Mouse (Mus musculus) liver, embryonic 18 days (tissue): ENCODE results near the gene Sh3pxd2a. TPM values are rescaled to one million over a fixed set of nuclear protein-coding genes. Genes with fewer than 3 reads are reported as not detected.

Experiments used
- polyA plus RNA-seq: library from polyadenylated mRNA; depleted of rRNA; stranded (reverse); fragments of >200 nt; gene quantifications from 2 replicates; pipeline ENCODE4 v1.2.3, GENCODE M21; 2012; rRNA removed

Sh3pxd2a gene
- 1.9 and 2.6 TPM in 2 replicates for polyA plus RNA-seq

GRCm38 (mm10) chr19:47464304-47465241 lies at the start of gene Sh3pxd2a:
Sh3pxd2a (minus strand) TSS chr19:47464401.

Other genes with a start within 250 kb of the Sh3pxd2a start
- 4.4 and 5.2 TPM in 2 replicates for gene Stn1, start 73.1 kb upstream of the Sh3pxd2a start, polyA plus RNA-seq
- 15.6 and 17.3 TPM in 2 replicates for gene Slk, start 115.3 kb upstream of the Sh3pxd2a start, polyA plus RNA-seq
- 0.11 and 0.13 TPM in 2 replicates for gene Col17a1, start 227.7 kb upstream of the Sh3pxd2a start, polyA plus RNA-seq